Mouse (Mus musculus) C2C12 (cell line): ENCODE data around the gene Hoxa1.

Experiments
- CEBPB ChIP-seq: IDR thresholded peaks from one replicate; pipeline ENCODE4 v1.6.1; 2011; ENCODE audit warnings: low read depth, mild to moderate bottlenecking, control low read depth, moderate library complexity
- CTCF ChIP-seq: IDR thresholded peaks from one replicate; pipeline ENCODE4 v1.5.1; 2011; ENCODE audit not compliant: control insufficient read depth, insufficient read depth, insufficient read length
- FOSL1 ChIP-seq: IDR thresholded peaks from one replicate; pipeline ENCODE4 v1.8.0; 2011; ENCODE audit warnings: mild to moderate bottlenecking, low read length; ENCODE audit not compliant: poor library complexity, insufficient read depth, severe bottlenecking
- MAX ChIP-seq: IDR thresholded peaks from one replicate; pipeline ENCODE4 v1.6.1; 2011; ENCODE audit warnings: mild to moderate bottlenecking, control low read depth
- MYOD1 ChIP-seq: IDR thresholded peaks from one replicate; pipeline ENCODE4 v1.6.1; 2011; ENCODE audit warnings: low read depth; ENCODE audit not compliant: control insufficient read depth, insufficient read length
- MYOG ChIP-seq: IDR thresholded peaks from one replicate; pipeline ENCODE4 v1.6.1; 2011; ENCODE audit not compliant: control insufficient read depth, insufficient read length; ENCODE audit errors: extremely low read depth
- USF1 ChIP-seq: IDR thresholded peaks from one replicate; pipeline ENCODE4 v1.6.1; 2011; ENCODE audit warnings: low read depth, mild to moderate bottlenecking, control low read depth, moderate library complexity

DNA sequence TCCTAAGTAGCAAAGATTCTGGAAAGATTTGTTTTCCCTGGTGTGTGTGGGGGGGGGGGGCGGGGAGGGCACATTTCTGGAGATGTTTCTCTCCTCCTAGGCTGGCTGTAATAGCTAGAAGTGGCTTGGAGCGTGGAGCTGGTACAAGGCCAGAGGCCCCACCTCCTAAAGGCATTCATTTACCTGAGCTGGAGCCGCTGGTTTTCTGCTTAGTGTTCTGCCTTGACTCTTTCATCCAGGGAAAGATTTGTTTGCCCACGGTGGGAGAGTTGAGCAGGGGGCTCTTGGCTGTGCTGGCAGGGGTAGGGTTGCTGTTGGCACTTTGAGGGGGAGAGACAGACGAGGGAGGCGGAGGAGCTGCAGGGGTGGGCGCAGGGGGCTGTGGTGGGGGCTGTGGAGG is 13.8 kb upstream of the Hoxa1 start:
- TF ChIP-seq CEBPB (no peak), CTCF (no peak), FOSL1 (no peak), MAX (no peak), USF1 (no peak), MYOD1 (no peak), MYOG (no peak)
